Mouse (Mus musculus) thymus, adult 2 months (tissue): Measurements from ENCODE around the gene Tcf7l2.

Experiments used
- CTCF ChIP-seq: fragments of 200-500 bp; IDR thresholded peaks from 2 replicates; pipeline ENCODE4 v1.5.1; 2012; ENCODE audit warnings: mild to moderate bottlenecking, control low read depth, low read length, moderate library complexity, borderline replicate concordance; ENCODE audit not compliant: control insufficient read depth, poor library complexity, insufficient read depth; ENCODE audit errors: extremely low read depth
- POLR2A ChIP-seq: fragments of 200-500 bp; IDR thresholded peaks from 2 replicates; pipeline ENCODE4 v1.6.1; 2012; ENCODE audit warnings: mild to moderate bottlenecking, low read length, control low read depth, moderate library complexity; ENCODE audit not compliant: control insufficient read depth, poor library complexity, insufficient read depth; ENCODE audit errors: extremely low read depth

DNA sequence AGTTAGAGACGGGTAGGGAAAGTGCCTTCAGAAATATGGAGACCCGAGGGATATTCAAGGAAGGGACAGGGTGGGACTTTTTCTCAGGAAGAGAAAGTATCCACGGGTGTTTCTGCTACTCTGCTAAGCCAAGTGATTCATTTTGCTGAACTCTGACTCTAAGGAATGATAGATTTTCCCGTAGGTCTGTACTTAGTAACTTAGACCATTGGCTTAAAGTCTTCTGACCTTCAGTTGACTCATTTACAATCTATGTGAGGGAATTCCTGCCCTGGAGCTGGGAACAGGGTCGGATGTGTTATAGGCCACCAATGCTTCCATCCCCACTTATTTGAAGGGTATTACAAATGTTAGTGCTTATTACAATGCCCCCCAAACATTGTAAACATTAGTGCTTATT lies 29.9 kb upstream of the Tcf7l2 start:
- TF ChIP-seq CTCF, result no peak
- no peak for TF ChIP-seq POLR2A
